Mouse (Mus musculus) embryonic fibroblast, embryonic 13.5 days (primary cell): Measurements from ENCODE around the gene Sdhaf1.

Source experiments
- CTCF ChIP-seq: IDR thresholded peaks from 2 replicates; pipeline ENCODE4 v1.5.1; 2011; ENCODE audit warnings: mild to moderate bottlenecking, control low read depth, low read length, moderate library complexity, borderline replicate concordance; ENCODE audit not compliant: insufficient read depth
- POLR2A ChIP-seq: IDR thresholded peaks from 2 replicates; pipeline ENCODE4 v1.6.1; 2011; ENCODE audit warnings: low read depth, mild to moderate bottlenecking, control low read depth, low read length, moderate library complexity

DNA sequence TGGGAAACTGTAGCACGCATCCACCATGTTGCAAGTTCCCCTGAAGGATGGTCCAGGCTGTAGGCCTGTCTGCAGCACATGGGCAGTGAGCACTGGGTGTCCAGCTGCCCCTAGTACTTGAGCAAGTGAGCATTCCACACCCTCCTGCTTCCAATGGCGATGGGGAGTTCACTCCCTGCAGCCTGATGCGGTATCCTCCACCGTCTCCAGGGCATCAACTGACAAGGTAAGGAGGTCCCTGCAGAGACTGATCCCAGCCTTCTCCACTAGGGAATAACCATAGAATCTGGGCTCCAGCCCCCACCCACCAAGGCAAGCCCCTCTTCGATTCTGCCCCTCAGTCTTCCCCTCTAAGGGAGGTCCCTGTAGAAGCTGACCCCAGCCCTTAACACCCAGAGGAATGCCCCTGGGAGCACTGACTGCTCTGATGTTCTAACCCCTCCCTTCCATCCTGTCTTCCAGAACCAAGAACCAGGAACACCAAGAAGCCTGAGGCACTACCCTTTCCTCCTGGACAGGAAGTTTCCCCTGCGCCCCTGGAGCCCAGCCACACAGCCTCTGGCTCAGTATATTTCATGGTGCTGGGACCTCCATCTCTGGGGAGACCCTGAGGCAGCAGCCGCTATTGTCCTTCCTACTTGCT lies 34.5 kb downstream of the Sdhaf1 start:
- no peak for TF ChIP-seq POLR2A
- no peak for TF ChIP-seq CTCF
